Mouse (Mus musculus) olfactory bulb, adult 2 months (tissue): ENCODE results near the gene Rin3.

ENCODE experiments used
- CTCF ChIP-seq: fragments of 200-500 bp; IDR thresholded peaks from 2 replicates; pipeline ENCODE4 v1.5.1; 2012; ENCODE audit warnings: low read depth, mild to moderate bottlenecking, low read length, moderate library complexity; ENCODE audit not compliant: insufficient read depth
- POLR2A ChIP-seq: fragments of 200-500 bp; IDR thresholded peaks from 2 replicates; pipeline ENCODE4 v1.6.1; 2012; ENCODE audit warnings: mild to moderate bottlenecking, low read depth, low read length, moderate library complexity; ENCODE audit not compliant: insufficient read depth

DNA sequence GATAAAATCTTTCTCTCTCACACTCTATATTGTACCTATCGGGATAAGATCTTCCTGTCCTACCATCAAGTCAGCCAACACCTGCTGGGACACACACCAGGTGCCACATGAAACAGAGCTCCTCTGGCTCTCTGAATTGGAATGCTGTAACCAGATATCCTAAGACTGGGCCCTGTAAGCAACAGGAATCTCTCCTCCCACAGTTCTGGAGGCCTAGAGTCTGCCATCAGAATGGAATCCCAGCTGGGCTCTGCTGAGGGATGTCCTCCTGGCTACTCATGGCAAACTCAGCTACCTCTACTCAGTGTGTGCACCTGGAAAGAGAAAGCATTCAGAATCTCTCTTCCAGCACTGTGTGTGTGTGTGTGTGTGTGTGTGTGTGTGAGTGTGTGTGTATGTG lies 38.9 kb upstream of the Rin3 start:
- TF ChIP-seq POLR2A: no peak
- no peak for TF ChIP-seq CTCF
